Mouse (Mus musculus) frontal cortex, adult 2 months (tissue): ENCODE results near the gene Zfp609. TPM values are rescaled to one million over a fixed set of nuclear protein-coding genes. Genes with fewer than 3 reads are reported as not detected.

Experiments
- DNase-seq, 2 experiments: peaks; one replicate each; pipeline ENCODE4 v3.0.0; 2022; ENCODE audit warnings: low spot score in 1 of 2; ENCODE audit errors: extremely low spot score in 1 of 2
- polyA plus RNA-seq: library from polyadenylated mRNA; depleted of rRNA; stranded (reverse); fragments of >200 nt; gene quantifications from 2 replicates; pipeline ENCODE4 v1.2.3, GENCODE M21; 2012; rRNA removed

Zfp609 gene
- 19.2 and 19.7 TPM in 2 replicates for polyA plus RNA-seq

DNA sequence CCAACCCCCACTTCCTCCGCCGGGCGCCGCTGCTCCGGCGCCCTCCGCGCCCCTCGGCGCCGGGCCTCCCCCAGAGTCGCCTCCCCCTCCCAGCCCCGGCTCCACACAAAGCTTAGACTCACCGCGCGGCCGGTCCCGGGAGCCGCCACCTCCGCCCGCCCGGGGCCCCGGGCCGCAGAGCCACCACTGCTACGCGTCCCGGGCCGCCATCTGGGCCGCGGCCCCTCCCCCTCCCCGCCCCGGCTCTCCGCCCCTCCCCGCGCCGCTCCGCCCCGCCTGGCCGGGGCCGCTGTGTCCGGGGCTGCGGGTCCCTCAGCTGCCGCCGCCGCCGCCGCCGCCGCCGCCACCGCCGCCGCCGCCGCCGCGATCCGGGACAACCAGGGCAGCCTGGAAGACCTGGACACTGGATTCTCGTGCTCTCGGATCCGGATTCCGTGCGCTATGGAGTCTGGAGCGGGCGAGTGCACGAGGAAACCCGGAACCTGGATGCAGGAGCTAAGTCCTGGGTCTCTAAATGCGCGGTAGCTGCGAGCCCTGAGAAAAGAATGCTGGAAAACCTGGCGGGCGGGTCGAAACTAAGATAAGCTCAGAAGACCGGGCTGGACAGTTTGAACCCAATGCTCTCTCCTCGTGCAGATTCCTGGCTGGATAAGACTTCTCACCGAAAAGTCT, at the start of gene Zfp609:
Gene Zfp609, minus strand, starts transcription at position 221 of the 672 bp plus-strand sequence.
- peak; percentile 85 to 98 for DNase-seq

DNA sequence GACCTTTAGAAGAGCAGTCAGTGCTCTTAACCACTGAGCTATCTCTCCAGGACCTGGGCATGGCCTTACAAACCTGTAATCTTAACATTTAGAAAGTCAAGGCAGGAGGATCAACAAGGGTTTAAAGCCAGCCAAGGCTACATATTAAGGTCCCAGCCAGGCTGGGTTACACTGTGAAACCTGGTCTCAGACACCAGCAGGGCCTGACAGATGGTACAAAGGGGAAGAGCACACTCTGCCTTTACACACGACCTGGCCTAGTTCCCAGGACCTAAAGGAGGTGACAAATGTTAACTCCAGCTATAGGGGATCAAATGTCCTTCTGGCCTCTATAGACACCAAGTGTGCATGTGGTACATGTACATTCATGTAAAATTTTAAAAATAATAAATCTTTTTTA, 32.3 kb upstream of the Zfp609 start:
- DNase-seq: no peak

DNA sequence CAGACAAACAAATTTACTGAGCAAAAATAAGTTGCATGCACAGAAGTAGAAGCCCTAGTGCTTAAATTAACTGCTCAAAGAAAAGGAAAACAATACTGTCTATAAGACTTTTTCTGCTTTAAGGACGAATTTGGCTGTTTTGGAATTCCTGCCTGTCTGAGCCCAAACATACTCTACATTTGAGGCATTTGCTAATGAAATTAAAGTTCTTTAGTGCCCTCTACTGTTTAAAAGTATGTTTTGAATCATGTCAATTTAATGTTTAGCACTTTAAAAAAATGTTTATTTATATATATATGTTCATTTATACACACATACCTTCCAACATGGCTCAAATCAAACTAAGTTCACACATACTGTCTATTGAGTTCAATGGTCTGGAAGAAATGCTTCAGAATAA, 22.8 kb upstream of the Zfp609 start:
- DNase-seq: no peak

DNA sequence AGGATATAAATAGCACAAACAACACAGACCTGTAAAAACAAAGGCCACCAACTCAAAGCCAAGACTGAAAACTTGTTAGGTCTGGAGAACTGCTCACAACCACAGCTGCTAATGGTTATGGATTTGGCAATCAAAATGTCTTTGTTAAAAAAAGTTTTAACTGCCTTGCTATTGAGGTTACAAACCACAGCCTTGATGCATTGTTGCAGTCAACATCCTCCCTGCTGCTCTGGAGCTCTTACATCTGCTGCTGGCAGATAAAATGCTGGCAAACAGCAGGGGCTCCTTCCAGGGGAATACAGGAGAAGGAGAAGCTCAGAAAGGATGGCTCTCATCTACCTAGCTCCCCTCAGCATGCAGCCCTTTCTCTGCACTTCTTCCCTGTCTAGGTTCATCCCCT, 20.8 kb upstream of the Zfp609 start:
- DNase-seq: no peak

DNA sequence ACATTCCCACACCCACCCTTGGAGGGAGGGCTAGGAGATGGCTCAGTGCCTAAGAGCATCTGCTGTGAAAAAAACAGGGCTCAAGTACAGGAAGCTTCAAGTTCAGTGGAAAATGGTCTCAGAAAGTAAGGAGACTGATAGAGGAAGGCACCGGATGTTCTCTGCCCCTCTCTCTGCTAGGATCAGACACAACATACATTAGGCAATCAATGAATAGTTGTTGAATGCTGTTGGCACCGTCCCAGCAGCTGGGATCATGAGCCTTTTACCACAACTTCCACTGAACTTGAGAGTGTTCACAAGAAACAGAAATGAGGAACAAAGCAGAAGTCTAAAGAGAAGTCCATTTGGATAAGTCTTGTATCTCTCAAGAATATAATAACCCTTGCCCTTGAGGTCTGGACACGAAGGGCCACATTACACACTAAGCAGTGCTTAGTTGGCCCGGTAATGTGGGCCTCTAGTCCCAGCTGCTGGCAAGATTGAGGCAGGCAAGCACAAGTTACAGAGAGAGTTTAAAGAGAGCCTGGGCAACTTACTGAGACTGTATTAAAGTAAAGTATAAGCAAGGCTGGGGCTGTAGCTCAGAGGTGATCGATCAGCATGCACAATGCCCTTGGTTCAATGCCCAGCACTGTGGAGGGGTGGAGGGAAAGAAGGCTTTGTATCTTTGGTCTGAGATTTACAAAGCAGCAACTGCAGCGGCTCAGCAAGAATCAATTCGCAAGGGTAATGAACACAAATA, 17.2 kb upstream of the Zfp609 start:
- DNase-seq: no peak

DNA sequence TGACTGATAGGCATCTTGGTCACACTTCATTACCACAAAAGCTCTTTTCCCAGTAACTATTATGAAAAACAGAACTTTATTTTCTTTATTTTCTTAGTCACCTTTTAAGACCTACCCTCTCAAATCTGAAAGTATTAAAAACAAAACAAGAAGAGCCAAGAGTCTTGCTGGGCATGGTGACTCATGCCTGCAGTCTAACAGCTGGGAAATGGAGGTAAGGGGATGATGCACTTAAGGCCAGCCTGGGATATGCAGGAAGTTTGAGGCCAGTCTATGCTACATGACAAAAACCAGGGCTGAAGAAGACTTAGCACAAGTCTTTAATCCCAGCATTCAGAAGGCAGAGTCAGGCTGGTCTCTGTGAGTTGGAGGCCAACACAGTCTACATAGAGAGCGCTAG, 12.5 kb upstream of the Zfp609 start:
- DNase-seq: no peak

DNA sequence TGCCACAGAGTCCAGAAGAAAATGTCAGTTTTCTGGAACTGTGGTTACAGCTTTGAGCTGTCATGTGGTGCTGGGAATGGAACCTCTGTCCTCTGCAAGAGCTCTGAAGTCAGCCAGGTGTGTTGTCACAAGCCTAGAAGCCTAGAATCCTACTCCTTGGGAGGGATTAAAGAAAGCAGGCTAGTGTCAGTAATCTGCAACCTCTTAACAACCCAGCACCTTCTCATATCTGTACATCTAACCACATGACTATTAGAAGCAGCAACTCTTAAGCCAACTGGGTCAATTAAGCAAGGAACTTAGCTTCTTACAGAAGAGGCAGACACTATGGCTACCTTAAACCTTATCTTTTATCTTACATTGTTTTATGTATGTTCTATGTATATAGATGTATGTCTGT, 9.6 kb upstream of the Zfp609 start:
- no peak for DNase-seq

DNA sequence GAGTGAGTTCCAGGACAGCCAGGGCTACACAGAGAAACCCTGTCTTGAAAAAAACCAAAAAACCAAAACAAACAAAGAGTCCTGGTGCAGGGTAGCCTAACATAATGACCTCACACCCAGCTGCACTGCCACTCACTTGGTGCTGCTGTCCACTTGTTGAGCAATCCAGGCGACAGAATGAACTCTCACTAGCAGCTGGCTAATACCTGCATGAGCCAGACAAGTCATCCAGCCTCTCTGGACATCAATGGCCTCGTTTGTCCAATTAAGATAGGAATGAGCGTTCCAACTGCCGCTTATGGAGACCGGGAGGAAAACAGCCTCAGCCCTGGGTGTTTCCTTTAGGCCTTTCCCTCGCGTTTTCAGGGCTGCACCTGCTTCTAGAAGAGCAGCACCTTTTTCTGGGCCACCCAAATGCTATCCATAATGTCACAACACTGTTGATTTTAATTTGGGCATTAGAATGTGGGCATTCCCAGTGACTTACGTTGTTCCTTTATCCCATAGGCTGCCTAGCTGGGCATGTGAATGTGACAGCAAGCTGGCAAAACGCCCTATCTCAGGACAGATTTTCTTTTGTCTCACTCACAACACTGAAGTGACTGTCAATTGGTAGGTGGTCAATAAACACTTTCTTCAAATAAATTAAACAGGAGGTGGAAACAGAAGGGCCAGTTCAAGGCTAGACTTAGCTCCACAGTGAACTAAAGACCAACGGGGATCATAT, 7.4 kb upstream of the Zfp609 start:
- DNase-seq: no peak

DNA sequence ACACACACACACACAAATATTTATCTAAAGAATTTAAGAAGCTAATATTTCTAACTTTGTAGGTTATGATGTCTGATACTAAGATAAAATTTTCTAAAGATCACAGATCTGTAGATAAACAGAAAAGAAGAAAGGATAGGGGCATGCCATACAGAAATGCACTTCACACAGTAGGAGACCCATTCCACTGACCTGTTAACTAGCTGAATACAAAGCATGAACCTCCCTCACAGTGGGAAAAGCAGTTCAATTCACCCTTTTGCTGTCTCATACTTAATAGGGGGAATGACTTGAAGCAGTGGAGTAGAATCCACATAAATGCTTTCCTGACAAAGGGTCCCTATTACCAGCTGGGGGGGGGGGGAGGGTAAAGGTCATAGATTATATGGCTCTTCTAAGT, 6.3 kb upstream of the Zfp609 start:
- DNase-seq: no peak

DNA sequence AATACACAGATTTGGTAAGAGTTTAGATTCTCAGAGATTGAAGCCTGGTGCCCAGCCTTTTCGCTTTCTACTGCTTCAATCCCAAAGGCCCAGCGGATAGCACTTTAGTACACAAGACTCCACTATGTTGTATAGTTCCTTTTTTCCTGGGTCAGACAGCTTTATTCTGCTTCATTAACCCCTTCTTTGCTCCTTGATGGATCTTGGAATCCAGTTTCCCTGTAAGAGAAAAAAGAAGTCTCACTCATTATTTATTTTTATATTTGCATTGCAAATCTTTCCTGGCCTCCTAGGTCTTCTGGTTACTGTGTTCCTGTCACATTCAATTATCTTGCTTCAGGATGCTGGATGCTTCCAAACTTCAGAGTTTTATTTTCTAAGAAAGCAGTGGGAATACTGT, 5.9 kb upstream of the Zfp609 start:
- DNase-seq: no peak

DNA sequence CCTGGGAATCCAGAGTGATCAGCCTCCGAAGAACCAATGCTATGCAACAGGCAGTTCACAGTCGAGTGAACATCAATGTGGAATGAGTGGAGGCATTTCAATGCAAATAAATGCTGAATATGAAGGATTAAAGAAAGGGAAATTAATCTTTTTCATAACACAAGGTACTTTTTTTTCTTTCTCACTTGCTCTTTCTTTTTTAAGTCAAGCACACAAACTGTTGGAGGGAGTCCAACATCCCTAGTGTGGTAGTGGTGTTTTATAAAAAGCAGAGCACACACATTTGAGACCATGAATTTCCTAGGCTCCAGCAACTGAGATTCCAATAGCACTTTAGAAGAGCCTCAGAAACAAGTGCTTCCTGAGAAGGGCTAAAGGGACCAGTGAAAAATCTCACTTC, 4.7 kb upstream of the Zfp609 start:
- peak in 1 of 2 experiments; percentile 51 for DNase-seq

DNA sequence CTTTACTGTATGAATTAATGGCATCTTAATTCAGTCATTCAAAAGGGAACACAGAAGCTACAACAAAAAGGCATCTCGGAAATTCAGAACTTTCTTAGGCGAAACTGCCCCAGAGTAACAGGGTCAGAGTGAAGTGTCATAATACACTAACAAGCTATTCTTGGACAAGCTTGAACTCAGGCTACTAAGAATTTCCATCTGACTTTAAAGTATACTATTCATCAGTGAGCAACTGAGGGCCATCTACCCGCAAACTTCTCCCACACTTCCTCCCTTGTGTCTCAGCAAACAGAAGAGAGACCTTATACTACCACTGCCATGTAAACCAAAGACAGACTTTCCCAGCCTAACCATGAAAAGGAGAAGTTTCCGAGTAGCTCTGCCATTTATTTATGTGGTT, 3.8 kb upstream of the Zfp609 start:
- no peak for DNase-seq

DNA sequence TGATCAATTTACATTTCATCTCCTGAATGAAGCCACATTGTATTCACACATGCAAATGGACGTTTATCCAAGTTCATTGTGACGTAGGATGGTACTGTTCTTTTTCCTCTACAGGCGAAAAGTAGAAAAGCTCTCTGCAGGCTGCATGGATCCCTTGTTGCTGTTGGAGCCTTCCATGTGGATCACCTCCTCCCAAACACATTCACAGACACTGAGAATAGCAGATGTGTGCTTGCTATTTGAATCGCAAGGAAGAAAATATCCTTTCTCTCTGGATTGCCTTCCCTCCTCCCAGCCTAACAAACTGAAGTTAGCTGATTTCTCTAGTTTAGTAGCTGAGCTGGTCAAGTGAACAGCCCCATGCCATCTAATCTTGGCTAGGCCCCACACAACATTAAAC, 2.9 kb upstream of the Zfp609 start:
- DNase-seq: peak; percentile 59 to 64

DNA sequence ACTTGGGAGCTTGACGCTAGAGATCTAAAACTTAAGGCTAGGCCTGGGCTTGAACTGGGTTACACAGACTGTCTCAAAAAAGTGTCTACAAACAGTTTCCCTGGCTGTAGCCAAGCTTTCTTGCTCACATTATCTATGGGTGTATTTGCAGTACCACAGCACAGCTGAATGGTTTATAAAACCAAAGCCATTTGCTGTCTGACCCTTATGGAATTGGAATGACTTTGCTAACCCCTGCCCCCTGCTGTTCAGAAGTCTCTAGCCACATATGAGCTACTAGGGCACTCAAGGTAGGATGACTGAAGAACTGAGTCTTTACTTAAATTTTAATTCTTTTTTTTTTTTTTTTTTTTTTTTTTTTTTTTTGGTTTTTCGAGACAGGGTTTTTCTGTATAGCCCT, 2.0 kb upstream of the Zfp609 start:
- no peak for DNase-seq

DNA sequence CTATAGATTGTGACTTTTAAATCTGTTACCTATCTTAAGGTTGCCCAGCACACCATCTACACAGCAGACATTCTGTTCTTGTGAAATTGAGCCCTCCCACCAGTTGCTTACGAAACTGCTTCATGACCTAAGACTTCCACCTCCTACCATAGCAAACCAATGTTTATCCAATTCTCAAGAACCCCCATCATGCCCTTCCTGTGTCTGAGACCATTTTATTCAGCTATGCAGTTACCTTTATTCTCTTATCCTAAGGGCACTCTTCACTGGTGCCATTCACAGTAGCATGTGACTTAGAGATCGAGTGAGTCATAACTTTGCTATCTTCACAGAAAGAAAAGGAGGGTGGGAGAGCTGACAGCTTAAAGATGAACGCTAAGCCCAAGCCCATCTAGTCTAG, 1.1 kb upstream of the Zfp609 start:
- no peak for DNase-seq

DNA sequence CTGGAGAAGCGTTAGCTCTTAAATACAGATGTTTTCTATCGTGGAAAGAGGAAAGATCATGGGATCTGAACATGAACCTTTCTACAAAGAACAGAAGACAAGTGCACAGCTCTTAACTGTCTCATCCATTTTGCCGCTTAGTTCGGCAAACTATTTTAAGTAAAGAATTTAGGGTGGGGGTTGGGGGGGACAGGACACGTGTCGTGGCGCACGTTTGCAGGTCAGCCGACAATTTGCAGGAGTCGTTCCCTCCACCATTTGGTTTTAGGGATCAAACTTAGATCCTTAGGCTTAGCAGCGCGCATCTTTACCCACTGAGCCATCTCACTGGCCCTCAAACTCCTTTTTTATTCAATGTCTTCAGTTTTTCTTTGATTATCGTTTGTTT, 646 bp upstream of the Zfp609 start:
- no peak for DNase-seq

DNA sequence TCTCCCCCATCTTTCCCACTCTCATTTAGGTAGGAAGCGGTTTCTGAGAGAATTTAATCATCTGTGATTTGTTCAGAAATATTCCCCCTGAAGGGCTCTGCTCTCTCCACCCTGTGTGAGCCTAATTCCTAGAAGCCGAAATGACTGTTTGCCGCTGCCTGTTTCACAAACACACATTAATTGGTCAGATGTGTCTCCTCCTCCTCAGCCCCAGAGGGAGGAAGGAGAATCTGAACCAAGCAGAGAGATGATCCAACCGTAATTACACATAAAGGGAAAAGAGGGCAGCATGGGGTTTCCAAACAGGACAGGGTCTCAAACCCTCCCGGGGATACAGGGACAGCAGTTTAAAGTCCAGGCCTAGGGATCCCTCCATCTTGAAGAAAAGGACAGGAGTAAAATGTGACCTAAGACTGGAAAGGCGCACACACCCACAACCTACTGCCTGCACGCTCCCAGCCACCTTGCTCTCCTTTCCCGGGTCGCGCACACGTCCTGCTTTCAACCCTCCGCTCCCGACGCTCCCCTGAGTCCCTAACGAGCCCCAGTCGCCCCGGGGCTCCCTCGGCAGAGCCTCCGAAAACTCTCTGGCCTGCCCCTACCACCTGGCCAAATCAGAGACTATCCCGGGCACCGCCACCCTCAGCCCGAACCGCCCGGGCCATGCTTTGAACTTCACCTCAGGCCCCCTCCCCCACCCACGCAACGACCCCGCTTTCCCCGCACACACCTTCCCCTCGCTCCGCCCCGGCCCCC, 598 bp downstream of the Zfp609 start:
- peak in 1 of 2 experiments; percentile 49 for DNase-seq

DNA sequence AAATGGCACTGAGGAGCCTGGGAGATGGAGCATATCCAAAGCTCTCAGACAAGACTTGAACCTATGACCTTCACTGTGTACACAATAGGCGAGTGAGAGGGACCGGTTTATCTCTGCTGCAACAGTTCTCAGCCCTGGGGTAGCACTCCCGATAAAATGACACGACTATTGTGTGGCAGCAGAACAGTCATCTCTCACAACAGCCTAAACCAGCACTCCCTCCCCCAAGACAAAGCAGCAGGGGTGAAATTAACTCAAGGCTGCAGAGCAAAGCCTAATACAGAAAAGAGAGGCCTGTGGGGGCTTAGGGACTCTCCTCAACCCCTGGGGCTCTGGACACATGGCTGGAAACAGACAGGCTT, 1.2 kb downstream of the Zfp609 start:
- no peak for DNase-seq

DNA sequence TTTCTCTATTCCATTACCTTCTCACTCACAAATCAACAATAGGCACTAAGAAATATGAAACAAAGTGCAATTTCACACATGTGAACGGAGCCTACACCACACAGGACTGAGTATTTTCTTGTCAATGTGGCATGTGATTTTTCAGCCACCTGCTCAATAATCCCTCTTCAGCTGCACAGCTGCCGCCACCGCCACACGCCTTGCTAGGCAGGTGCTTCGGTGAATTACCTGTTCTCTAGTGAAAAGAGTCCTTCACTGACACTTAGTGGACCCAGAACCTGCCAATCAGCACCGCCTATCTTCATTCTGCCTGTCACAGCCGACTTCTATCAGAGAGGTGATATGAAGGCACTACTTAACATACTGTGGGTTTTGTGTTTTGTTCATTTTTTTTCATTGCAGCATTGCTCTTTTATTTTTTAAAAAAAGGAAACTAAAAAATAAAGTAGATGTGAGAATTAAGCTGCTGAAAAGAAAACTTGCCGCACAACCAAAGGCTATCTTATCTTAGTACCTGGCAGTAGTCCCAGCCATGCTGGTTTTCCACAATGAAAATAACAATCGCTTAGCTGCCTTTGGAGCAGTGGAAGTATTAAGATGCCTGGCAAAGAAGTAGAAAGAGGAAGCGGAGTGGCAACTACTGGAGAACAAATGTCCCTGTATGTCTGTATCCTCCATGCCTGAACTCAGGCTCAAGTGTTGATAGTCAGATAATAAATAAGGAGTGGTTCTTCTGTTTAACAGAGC, 3.5 kb downstream of the Zfp609 start:
- no peak for DNase-seq

DNA sequence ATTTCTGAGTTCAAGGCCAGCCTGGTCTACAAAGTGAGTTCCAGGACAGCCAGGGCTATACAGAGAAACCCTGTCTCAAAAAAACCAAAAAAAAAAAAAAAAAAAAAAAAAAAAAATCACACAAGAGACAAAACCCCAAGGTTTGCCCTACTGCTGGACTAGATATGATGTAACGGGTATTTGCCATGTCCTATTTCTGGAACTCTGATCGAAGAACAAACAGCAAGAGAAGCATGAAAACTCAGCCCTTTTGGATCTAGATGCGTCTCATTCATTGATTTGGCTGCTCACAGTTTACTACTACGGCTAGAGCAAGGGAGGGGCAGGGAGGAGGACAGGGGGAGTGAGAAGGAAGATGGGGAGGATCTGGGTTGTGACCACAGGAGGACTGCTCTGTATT, 5.4 kb downstream of the Zfp609 start:
- DNase-seq: no peak
